Comparison of ENCODE assay signal across 8 mouse cellular contexts in genomic region chr9:57522861-57523246, GRCm38 (mm10). TPM values are rescaled to one million over a fixed set of nuclear protein-coding genes. Genes with fewer than 3 reads are reported as not detected.
DNase-seq lines count a peak whose midpoint lies in the region; ATAC-seq lines count a peak whose summit lies in the region.
"Had no signal": no experiment of that assay in that cellular context is flagged by ENCODE, and none has a peak within 500 bp of the region (broad histone marks: within the 10 kb centered on the region; RNA-seq: fewer than 3 reads in every experiment).

No protein-coding gene starts in this region.

- ATAC-seq in neural tube, embryonic 12.5 days (ENCODE audit: low FRiP score, low read depth), result no peak
- no peak for ATAC-seq in forebrain, embryonic 14.5 days
- ATAC-seq in liver, embryonic 11.5 days (replicated peaks; ENCODE audit: low FRiP score), result no peak

- H3K9ac ChIP-seq in neural tube, embryonic 12.5 days, result no peak overlapping the region
- H3K9ac ChIP-seq in forebrain, embryonic 14.5 days (ENCODE audit: low read length), result peak overlapping the region; percentile 97; the same call in 1 of the 2 replicates
- peak overlapping the region; percentile 96; the same call in 1 of the 2 replicates for H3K9ac ChIP-seq in liver, embryonic 11.5 days (ENCODE audit: low read depth, low read length)

- H3K9me3 ChIP-seq in neural tube, embryonic 12.5 days, result no peaks in the 10 kb centered on the region
- no peaks in the 10 kb centered on the region for H3K9me3 ChIP-seq in forebrain, embryonic 14.5 days (replicated peaks; ENCODE audit: control insufficient read depth, low read length)
- no peaks in the 10 kb centered on the region for H3K9me3 ChIP-seq in liver, embryonic 11.5 days (ENCODE audit: control insufficient read depth, low read length)

- H3K27ac ChIP-seq in neural tube, embryonic 12.5 days, result no peak overlapping the region
- H3K27ac ChIP-seq in forebrain, embryonic 14.5 days (ENCODE audit: low read depth, low read length), result no peak overlapping the region
- no peak overlapping the region; the same call in 1 of the 2 replicates for H3K27ac ChIP-seq in liver, embryonic 11.5 days (ENCODE audit: low read depth, low read length)

- peak overlapping the region; percentile 98; the same call in 1 of the 2 replicates for H3K4me3 ChIP-seq in neural tube, embryonic 12.5 days
- peak overlapping the region; percentile 97; the same call in 1 of the 2 replicates for H3K4me3 ChIP-seq in forebrain, embryonic 14.5 days (ENCODE audit: low read depth, low read length)
- peak overlapping the region; percentile 91; the same call in 1 of the 2 replicates for H3K4me3 ChIP-seq in liver, embryonic 11.5 days (ENCODE audit: low read depth, low read length)

- H3K4me1 ChIP-seq in neural tube, embryonic 12.5 days, result peaks cover 17% of the 10 kb centered on the region
- peaks cover 20% of the 10 kb centered on the region for H3K4me1 ChIP-seq in forebrain, embryonic 14.5 days (ENCODE audit: control insufficient read depth, insufficient read depth, low read length)
- peaks cover 10% of the 10 kb centered on the region for H3K4me1 ChIP-seq in liver, embryonic 11.5 days (replicated peaks; ENCODE audit: control insufficient read depth, insufficient read depth, low read length)

- H3K4me2 ChIP-seq in neural tube, embryonic 12.5 days (replicated peaks), result peak overlapping the region; percentile 85
- peak overlapping the region; percentile 81 for H3K4me2 ChIP-seq in forebrain, embryonic 14.5 days (ENCODE audit: low read length)
- H3K4me2 ChIP-seq in liver, embryonic 11.5 days, result peak overlapping the region; percentile 82

- 85% methylated on average over 4 of the region's 4 CpGs for WGBS in neural tube, embryonic 12.5 days
- WGBS in forebrain, embryonic 14.5 days, result 75% methylated on average over 4 of the region's 4 CpGs
- 63% methylated on average over 4 of the region's 4 CpGs for WGBS in liver, embryonic 11.5 days

- DNase-seq in neural tube, embryonic 10.5 days (ENCODE audit: extremely low spot score, low spot score), result no peak
- no peak for DNase-seq in forebrain, embryonic 14.5 days (ENCODE audit: low spot score)
- DNase-seq in liver, embryonic 11.5 days (ENCODE audit: low spot score), result no peak
- no peak for DNase-seq in right cerebral cortex, postnatal 36 days (ENCODE audit: low spot score in 2 of 2)
- no peak for DNase-seq in adrenal gland, postnatal 36 days
- DNase-seq in urinary bladder, adult 18-20 months (ENCODE audit: low spot score in 2 of 2), result no peak
- DNase-seq: retina, postnatal 1 day had no signal

- no peaks in the 10 kb centered on the region for H3K27me3 ChIP-seq in neural tube, embryonic 12.5 days (replicated peaks)
- H3K27me3 ChIP-seq in forebrain, embryonic 14.5 days (replicated peaks; ENCODE audit: control insufficient read depth, insufficient read depth, low read length), result no peaks in the 10 kb centered on the region
- no peaks in the 10 kb centered on the region for H3K27me3 ChIP-seq in liver, embryonic 11.5 days (replicated peaks; ENCODE audit: control insufficient read depth, insufficient read depth, low read length)

- no peaks in the 10 kb centered on the region for H3K36me3 ChIP-seq in neural tube, embryonic 12.5 days
- H3K36me3 ChIP-seq in forebrain, embryonic 14.5 days (ENCODE audit: control insufficient read depth, insufficient read depth, low read length), result no peaks in the 10 kb centered on the region; the same call in 1 of the 2 replicates
- H3K36me3 ChIP-seq in liver, embryonic 11.5 days (ENCODE audit: control insufficient read depth, insufficient read depth, low read length), result no peaks in the 10 kb centered on the region

RNA-seq across cellular contexts. Expression of gene Cox5a, which starts 1.8 kb away (rescaled TPM):
- 770 and 826 TPM in 2 replicates for polyA plus RNA-seq in neural tube, embryonic 12.5 days (2016; fragmentation: Nextera tagmentation; extraction: Ambion mirVana)
- 791 and 827 TPM in 2 replicates for polyA plus RNA-seq in forebrain, embryonic 14.5 days (2014; fragmentation: Nextera tagmentation; extraction: Ambion mirVana)
- polyA plus RNA-seq in liver, embryonic 11.5 days (2014; fragmentation: Nextera tagmentation; extraction: Ambion mirVana), result 519 and 531 TPM in 2 replicates
- 100 to 1,000 TPM; 547 to 578 TPM for total RNA-seq in adrenal gland, postnatal 36 days (2021)

RNA-seq across cellular contexts. Expression of gene Fam219b, which starts 14.5 kb away (rescaled TPM):
- 19.6 and 20.2 TPM in 2 replicates for polyA plus RNA-seq in neural tube, embryonic 12.5 days (2016; fragmentation: Nextera tagmentation; extraction: Ambion mirVana)
- polyA plus RNA-seq in forebrain, embryonic 14.5 days (2014; fragmentation: Nextera tagmentation; extraction: Ambion mirVana), result 20.4 and 23.6 TPM in 2 replicates
- 14.8 and 15.7 TPM in 2 replicates for polyA plus RNA-seq in liver, embryonic 11.5 days (2014; fragmentation: Nextera tagmentation; extraction: Ambion mirVana)
- 10 to 100 TPM; 25.2 to 26.3 TPM for total RNA-seq in adrenal gland, postnatal 36 days (2021)

RNA-seq across cellular contexts. Expression of gene Rpp25, which starts 19.0 kb away (rescaled TPM):
- polyA plus RNA-seq in neural tube, embryonic 12.5 days (2016; fragmentation: Nextera tagmentation; extraction: Ambion mirVana), result 12.4 and 13.3 TPM in 2 replicates
- polyA plus RNA-seq in forebrain, embryonic 14.5 days (2014; fragmentation: Nextera tagmentation; extraction: Ambion mirVana), result 18.5 and 20.4 TPM in 2 replicates
- 2.1 and 3.1 TPM in 2 replicates for polyA plus RNA-seq in liver, embryonic 11.5 days (2014; fragmentation: Nextera tagmentation; extraction: Ambion mirVana)
- 1 to 10 TPM; 1.4 to 4.0 TPM for total RNA-seq in adrenal gland, postnatal 36 days (2021)

RNA-seq across cellular contexts. Expression of gene Mpi, which starts 29.7 kb away (rescaled TPM):
- 68.0 and 68.2 TPM in 2 replicates for polyA plus RNA-seq in neural tube, embryonic 12.5 days (2016; fragmentation: Nextera tagmentation; extraction: Ambion mirVana)
- polyA plus RNA-seq in forebrain, embryonic 14.5 days (2014; fragmentation: Nextera tagmentation; extraction: Ambion mirVana), result 46.1 and 47.5 TPM in 2 replicates
- 25.8 and 28.0 TPM in 2 replicates for polyA plus RNA-seq in liver, embryonic 11.5 days (2014; fragmentation: Nextera tagmentation; extraction: Ambion mirVana)
- 10 to 100 TPM; 37.0 to 39.6 TPM for total RNA-seq in adrenal gland, postnatal 36 days (2021)

RNA-seq across cellular contexts. Expression of gene Scamp2, which starts 37.9 kb away (rescaled TPM):
- 56.2 and 62.3 TPM in 2 replicates for polyA plus RNA-seq in neural tube, embryonic 12.5 days (2016; fragmentation: Nextera tagmentation; extraction: Ambion mirVana)
- 55.5 and 56.4 TPM in 2 replicates for polyA plus RNA-seq in forebrain, embryonic 14.5 days (2014; fragmentation: Nextera tagmentation; extraction: Ambion mirVana)
- 47.6 and 50.3 TPM in 2 replicates for polyA plus RNA-seq in liver, embryonic 11.5 days (2014; fragmentation: Nextera tagmentation; extraction: Ambion mirVana)
- total RNA-seq in adrenal gland, postnatal 36 days (2021), result 10 to 100 TPM; 56.4 to 56.9 TPM
